Mouse (Mus musculus): ENCODE results near the gene Nrap.

GRCm38 (mm10) chr19:56285222-56285621 lies 104.6 kb downstream of the Nrap start:
- TF ChIP-seq E2F4 (IDR thresholded peaks at IDR 0.05; ENCODE audit: insufficient read depth): no peak
- TF ChIP-seq POLR2AphosphoS2 (IDR thresholded peaks at IDR 0.05; ENCODE audit: insufficient read length, low read depth): no peak
- no peak for TF ChIP-seq POLR2A (IDR thresholded peaks at IDR 0.05; ENCODE audit: insufficient read length, low read depth)
- TF ChIP-seq MYOD1 (IDR thresholded peaks at IDR 0.05; ENCODE audit: control insufficient read depth in 1 of 3, insufficient read length in 2 of 3, low read depth in 2 of 3): no peak
- no peak for TF ChIP-seq MAX (IDR thresholded peaks at IDR 0.05; ENCODE audit: low read depth)
- no peak for TF ChIP-seq MYOG (IDR thresholded peaks at IDR 0.05; ENCODE audit: control insufficient read depth in 1 of 3, insufficient read depth in 1 of 3, insufficient read length in 2 of 3, low read depth in 2 of 3)
- no peak for TF ChIP-seq CEBPB (IDR thresholded peaks at IDR 0.05; ENCODE audit: insufficient read depth, poor library complexity, severe bottlenecking)
- no peak for TF ChIP-seq USF1 (IDR thresholded peaks at IDR 0.05; ENCODE audit: low read depth)
- no peak for TF ChIP-seq TCF12 (IDR thresholded peaks at IDR 0.05; ENCODE audit: insufficient read depth, poor library complexity, severe bottlenecking)
- TF ChIP-seq SRF (IDR thresholded peaks at IDR 0.05; ENCODE audit: control insufficient read depth, insufficient read length, low read depth): no peak
- no peak for TF ChIP-seq TCF3 (IDR thresholded peaks at IDR 0.05; ENCODE audit: insufficient read length, low read depth)
